Mouse (Mus musculus): ENCODE data around the gene Rab5c. TPM values are rescaled to one million over a fixed set of nuclear protein-coding genes. Genes with fewer than 3 reads are reported as not detected.

Gene Rab5c
- polyA plus RNA-seq, 1 experiment from 2014 or later, result 28.5 TPM

DNA sequence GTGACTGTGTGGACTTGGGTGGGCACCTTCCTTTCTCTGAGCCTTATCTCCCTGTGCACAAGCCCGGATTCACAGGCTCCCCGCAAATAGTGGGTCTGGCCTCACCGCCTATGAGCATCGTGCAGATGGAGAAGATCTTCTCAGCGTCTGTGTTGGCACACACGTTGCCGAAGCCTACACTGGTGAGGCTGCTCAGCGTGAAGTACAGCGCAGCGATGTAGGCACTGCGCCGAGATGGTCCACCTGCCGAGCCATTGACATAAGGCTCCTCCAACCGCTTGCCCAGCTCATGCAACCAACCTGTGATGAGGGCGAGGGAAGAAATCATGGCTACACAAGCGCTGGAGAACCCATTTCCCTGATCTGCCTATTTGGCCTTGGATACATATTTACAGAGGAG is 12.1 kb upstream of the Rab5c start:
- Histone ChIP-seq H3K36me3 (no peaks in the 10 kb centered on the region), H3K4me3 (no peak overlapping the region), H3K9me3 (no peaks in the 10 kb centered on the region), H3K27me3 (peaks cover 28% of the 10 kb centered on the region), H3K9ac (no peak overlapping the region), H3K4me1 (no peaks in the 10 kb centered on the region), H3K4me2 (no peak overlapping the region), H3K27ac (no peak overlapping the region)
- no peak for ATAC-seq (ENCODE audit: insufficient number of reproducible peaks, insufficient read depth, low FRiP score, low TSS enrichment, low read depth)
- 92% methylated on average over 16 of the region's 16 CpGs for WGBS

DNA sequence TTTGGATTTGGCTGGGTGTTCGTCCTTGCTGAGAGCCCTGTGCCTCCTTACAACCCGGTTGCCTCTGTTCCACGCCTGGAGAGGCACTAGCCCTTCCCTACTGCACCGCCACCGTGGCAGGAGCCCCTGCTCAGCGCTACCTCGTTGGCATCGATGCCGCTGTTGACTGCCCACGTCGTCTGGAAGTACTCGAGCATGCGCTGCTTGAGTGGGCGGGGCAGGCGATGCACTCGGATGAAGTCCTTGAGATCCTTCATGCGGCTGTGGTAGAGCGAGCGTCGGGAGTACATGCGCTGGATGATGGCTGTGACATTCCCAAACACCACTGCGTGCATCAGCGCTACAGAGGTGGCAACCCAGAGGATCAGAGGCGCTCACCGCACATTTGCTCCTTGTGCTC is 11.5 kb upstream of the Rab5c start:
- no peak overlapping the region for H3K4me3 ChIP-seq
- no peak overlapping the region for H3K27ac ChIP-seq
- no peak overlapping the region; the same call in 1 of the 2 replicates for H3K4me2 ChIP-seq
- peaks cover 28% of the 10 kb centered on the region for H3K27me3 ChIP-seq
- no peak for ATAC-seq (ENCODE audit: insufficient number of reproducible peaks, insufficient read depth, low FRiP score, low TSS enrichment, low read depth)
- 54% methylated on average over 25 of the region's 25 CpGs for WGBS
- no peaks in the 10 kb centered on the region for H3K4me1 ChIP-seq
- no peak overlapping the region for H3K9ac ChIP-seq
- H3K36me3 ChIP-seq, result no peaks in the 10 kb centered on the region
- H3K9me3 ChIP-seq, result no peaks in the 10 kb centered on the region

DNA sequence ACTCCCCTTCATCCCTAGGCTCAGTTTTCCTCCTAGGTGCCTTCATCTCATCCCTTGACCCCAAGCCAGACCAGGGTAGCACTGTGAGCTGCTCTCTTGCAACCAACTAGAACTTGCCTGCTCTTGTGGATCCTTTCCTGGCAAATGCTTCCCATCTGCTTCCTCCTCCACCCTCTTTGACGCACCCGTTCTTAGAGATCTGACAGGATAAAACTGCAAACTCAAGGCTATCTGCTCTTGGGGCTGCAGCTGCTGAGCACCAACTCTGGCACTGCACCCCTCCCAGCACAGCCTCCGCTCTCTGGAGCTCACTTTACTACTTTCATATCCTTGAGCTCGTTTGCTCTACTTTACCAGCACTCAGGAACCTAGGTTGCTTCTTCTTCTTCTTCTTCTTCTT is 10.6 kb upstream of the Rab5c start:
- Histone ChIP-seq H3K9me3 (no peaks in the 10 kb centered on the region), H3K27ac (no peak overlapping the region), H3K36me3 (no peaks in the 10 kb centered on the region), H3K27me3 (peaks cover 31% of the 10 kb centered on the region), H3K4me1 (no peaks in the 10 kb centered on the region), H3K4me3 (no peak overlapping the region), H3K4me2 (no peak overlapping the region), H3K9ac (no peak overlapping the region)
- WGBS, result 81% methylated on average over 4 of the region's 4 CpGs
- no peak for ATAC-seq (ENCODE audit: insufficient number of reproducible peaks, insufficient read depth, low FRiP score, low TSS enrichment, low read depth)

DNA sequence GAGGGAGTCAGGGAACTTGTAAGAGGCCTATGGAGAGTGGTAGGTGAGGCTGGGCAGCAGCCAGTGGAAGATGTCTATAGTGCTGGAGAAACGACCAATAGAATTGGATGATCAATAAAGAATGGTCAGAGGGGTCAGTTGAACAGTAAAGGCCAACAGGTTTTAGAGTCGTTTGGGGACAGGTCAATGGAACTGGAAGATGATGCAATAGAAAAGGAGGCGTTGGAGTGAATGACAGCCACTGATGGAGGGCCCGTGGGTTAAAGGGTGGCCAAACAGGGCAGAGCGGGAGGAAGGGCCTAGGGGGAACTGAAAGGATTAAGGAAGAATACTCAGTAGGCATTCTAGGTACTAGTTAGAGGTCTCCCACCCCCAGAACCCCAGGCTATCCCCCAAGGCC is 9.1 kb upstream of the Rab5c start:
- Histone ChIP-seq H3K27me3 (peaks cover 28% of the 10 kb centered on the region), H3K36me3 (no peaks in the 10 kb centered on the region), H3K4me2 (no peak overlapping the region), H3K27ac (no peak overlapping the region), H3K9ac (no peak overlapping the region), H3K4me3 (no peak overlapping the region), H3K9me3 (no peaks in the 10 kb centered on the region), H3K4me1 (no peaks in the 10 kb centered on the region)
- 71% methylated on average over 5 of the region's 5 CpGs for WGBS
- ATAC-seq (ENCODE audit: insufficient number of reproducible peaks, insufficient read depth, low FRiP score, low TSS enrichment, low read depth), result no peak

DNA sequence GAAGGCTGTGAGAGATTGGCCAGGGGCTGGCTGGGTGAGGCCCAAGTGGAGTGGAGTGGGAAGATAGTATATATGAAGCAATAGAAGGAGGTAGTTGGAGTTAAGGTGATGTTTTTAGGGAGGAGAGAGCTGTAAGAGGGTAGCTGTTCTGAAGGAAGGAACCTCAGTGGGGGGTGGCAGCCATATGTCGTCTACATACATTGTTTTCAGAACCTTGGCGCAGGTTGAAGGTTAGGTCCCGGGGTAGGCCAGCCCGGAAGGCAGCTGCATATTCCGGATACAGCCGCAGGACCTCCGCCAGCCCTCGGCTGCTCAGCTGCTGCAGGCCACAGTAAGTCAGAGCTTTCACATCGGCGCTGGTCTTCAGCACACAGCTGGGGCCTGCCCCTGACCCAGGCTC is 8.5 kb upstream of the Rab5c start:
- Histone ChIP-seq H3K36me3 (no peaks in the 10 kb centered on the region), H3K27ac (no peak overlapping the region), H3K4me3 (no peak overlapping the region), H3K9ac (no peak overlapping the region), H3K4me2 (no peak overlapping the region), H3K27me3 (peaks cover 28% of the 10 kb centered on the region), H3K9me3 (no peaks in the 10 kb centered on the region), H3K4me1 (no peaks in the 10 kb centered on the region)
- ATAC-seq (ENCODE audit: insufficient number of reproducible peaks, insufficient read depth, low FRiP score, low TSS enrichment, low read depth), result no peak
- WGBS, result 80% methylated on average over 10 of the region's 10 CpGs

DNA sequence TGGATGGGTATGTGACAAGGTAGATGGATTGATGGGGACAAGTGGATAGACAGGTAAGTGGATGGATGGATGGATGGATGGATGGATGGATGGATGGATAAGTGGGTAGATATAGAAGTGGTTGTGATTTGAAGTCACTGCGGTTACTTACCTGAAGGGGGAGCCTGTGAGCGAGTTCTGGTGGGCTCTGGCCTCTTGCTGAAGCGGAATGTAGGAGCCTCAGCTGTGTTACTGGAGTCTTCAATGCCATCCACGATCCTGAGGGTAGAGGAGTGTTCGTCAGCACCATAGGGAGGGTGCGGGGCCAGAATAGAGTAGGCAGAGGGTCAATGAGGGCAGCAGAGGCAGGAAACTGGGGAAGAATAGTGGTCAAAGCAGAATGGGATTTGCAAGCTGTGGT is 7.1 kb upstream of the Rab5c start:
- Histone ChIP-seq H3K4me1 (no peaks in the 10 kb centered on the region), H3K9ac (no peak overlapping the region), H3K27ac (no peak overlapping the region), H3K4me3 (no peak overlapping the region), H3K36me3 (no peaks in the 10 kb centered on the region), H3K27me3 (peaks cover 22% of the 10 kb centered on the region), H3K9me3 (no peaks in the 10 kb centered on the region), H3K4me2 (no peak overlapping the region)
- ATAC-seq (ENCODE audit: insufficient number of reproducible peaks, insufficient read depth, low FRiP score, low TSS enrichment, low read depth), result no peak
- 16% methylated on average over 6 of the region's 6 CpGs for WGBS

DNA sequence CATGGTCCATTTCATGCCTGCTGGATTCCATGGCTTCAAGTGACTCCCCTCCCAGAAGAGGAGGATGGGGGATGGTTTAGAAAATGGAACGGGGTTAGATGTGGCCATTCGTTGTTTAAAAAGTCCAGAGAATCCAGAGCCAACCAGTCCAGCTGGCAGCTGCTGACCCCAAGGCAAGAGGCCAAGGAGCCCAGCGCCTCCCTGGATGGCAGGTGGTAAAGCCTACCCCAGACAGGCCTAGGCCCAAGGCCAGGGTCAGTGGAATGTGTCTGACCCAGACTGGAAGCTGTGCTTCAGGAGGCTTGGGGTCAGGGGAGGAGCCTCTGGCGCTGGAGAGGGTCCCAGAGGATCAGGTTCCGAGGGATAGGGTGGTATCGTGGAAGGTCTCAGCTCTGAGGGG is 3.3 kb upstream of the Rab5c start:
- ATAC-seq (ENCODE audit: insufficient number of reproducible peaks, insufficient read depth, low FRiP score, low TSS enrichment, low read depth), result no peak
- Histone ChIP-seq H3K4me3 (no peak overlapping the region), H3K36me3 (no peaks in the 10 kb centered on the region), H3K27me3 (peaks cover 4% of the 10 kb centered on the region; the same call in 1 of the 2 replicates), H3K4me2 (no peak overlapping the region), H3K9ac (no peak overlapping the region), H3K27ac (no peak overlapping the region), H3K9me3 (no peaks in the 10 kb centered on the region), H3K4me1 (peaks cover 10% of the 10 kb centered on the region)
- 69% methylated on average over 6 of the region's 6 CpGs for WGBS

DNA sequence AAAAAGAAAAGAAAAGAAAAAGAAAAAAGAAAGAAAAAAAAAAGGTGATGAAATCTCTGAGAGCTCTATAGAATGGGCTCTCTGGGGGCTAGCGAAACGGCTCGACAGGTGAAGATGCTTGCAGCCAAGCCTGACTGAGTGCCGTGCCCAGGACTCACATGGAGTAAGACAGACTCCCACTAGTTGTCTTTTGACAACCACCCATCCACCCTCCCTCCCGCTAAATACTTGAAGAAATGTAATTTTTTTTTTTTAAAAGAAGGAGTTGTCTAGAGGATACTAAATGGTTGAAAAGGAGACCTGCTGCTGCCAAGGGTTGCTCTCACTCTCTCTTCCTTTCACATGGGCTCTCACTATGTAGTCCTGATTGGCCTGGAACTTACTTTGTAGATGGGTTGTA is 734 bp upstream of the Rab5c start:
- 22% methylated on average over 5 of the region's 5 CpGs for WGBS
- Histone ChIP-seq H3K27me3 (no peaks in the 10 kb centered on the region; the same call in 1 of the 2 replicates), H3K27ac (no peak overlapping the region), H3K9ac (peak overlapping the region; percentile 67), H3K4me3 (peak overlapping the region; percentile 99), H3K4me1 (peaks cover 21% of the 10 kb centered on the region), H3K9me3 (no peaks in the 10 kb centered on the region), H3K36me3 (no peaks in the 10 kb centered on the region), H3K4me2 (peak overlapping the region; percentile 82)
- ATAC-seq (ENCODE audit: insufficient number of reproducible peaks, insufficient read depth, low FRiP score, low TSS enrichment, low read depth), result no peak

DNA sequence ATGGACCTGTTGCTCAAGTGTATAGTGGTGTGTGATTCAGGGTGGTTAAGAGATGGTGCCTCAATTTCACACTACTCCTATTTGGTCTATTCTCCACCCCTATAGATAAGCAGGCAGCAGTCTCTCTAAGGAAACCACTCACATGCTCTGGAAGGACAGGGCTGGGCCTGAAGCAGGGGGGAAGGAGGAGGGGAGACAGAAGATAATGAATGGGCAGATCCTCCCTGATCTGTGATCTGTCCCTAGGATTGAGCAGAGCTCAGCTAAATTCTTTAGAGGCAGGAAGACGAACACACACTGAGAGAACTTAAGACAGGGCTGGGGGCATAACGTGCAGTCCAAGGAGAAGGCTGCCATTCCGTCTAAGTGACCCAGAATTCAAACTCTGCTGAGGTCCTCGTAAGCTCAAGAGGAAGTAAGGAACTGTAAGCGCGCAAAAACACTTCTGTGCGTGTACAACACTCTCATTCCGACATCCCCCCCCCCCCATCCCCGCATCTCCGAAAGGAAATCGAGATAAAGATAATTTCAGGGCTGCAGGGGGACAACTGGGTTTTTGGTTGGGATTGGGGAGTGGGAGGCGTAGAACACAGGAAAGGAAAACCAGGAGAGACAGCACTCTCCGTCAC is 796 bp downstream of the Rab5c start:
- peak overlapping the region; percentile 99 for H3K4me3 ChIP-seq
- H3K27ac ChIP-seq, result peak overlapping the region; percentile 67; the same call in 1 of the 2 replicates
- H3K27me3 ChIP-seq, result no peaks in the 10 kb centered on the region
- H3K9me3 ChIP-seq, result no peaks in the 10 kb centered on the region
- 1% methylated on average over 13 of the region's 13 CpGs for WGBS
- no peak for ATAC-seq (ENCODE audit: insufficient number of reproducible peaks, insufficient read depth, low FRiP score, low TSS enrichment, low read depth)
- peak overlapping the region; percentile 95 for H3K9ac ChIP-seq
- H3K4me2 ChIP-seq, result peak overlapping the region; percentile 82
- H3K4me1 ChIP-seq, result peaks cover 21% of the 10 kb centered on the region
- peaks cover 4% of the 10 kb centered on the region; the same call in 1 of the 2 replicates for H3K36me3 ChIP-seq

DNA sequence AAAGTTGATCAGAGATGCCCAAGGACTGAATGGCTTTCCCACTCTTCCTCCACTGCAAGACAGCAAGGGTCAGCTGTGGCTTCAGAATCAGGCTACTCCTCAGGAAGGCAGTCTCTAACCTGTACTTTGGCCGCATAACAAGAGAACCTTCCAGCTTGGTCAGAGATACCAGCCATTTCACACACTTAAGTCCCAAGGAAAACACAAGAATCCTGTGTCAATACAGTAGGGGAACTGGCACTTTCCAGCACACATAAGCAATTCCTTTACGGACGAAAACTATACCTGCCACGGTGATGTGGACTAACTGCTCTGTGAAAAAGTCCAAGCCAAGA is 1.3 kb downstream of the Rab5c start:
- Histone ChIP-seq H3K4me1 (peaks cover 21% of the 10 kb centered on the region), H3K9ac (peak overlapping the region; percentile 95), H3K4me2 (peak overlapping the region; percentile 82), H3K36me3 (peaks cover 4% of the 10 kb centered on the region; the same call in 1 of the 2 replicates), H3K27me3 (no peaks in the 10 kb centered on the region), H3K4me3 (peak overlapping the region; percentile 99), H3K9me3 (no peaks in the 10 kb centered on the region), H3K27ac (no peak overlapping the region)
- WGBS, result 82% methylated on average over 4 of the region's 4 CpGs
- no peak for ATAC-seq (ENCODE audit: insufficient number of reproducible peaks, insufficient read depth, low FRiP score, low TSS enrichment, low read depth)

DNA sequence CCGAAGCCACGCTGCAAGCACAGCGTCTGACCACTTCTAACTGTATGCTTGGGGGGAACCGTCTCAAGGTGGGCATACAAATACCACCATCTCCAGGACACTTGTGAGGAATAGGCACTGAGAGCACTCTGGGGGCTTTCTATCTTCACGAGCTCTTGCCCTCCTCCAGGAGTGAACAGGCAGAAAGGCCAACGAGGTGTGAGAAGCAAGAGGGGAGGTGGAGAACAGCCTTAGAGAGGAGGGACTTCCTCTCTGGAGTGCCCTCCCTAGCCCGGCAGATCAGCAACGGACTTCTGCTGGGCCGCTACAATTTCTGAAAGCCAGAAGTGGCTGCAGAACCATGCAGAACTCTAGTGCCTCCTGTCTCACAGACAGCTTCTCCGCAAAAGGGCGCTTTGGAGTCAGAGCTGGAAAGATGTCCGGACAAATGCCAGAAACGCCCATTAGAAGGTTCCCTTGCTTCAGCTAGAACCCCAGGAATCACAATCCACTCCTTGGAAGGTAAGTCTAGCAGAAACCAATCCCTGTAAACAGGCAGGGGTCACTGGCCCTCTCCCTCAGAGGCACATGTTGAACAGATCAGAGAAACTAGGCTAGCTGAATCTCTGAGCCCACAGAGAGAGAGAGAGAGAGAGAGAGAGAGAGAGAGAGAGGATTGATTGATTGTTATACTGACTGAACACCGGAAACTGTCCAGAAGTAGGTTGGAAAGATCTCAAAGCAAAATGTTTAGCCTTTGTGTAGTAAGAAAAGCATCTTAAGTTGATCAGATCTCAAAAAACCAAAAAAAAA is 1.9 kb downstream of the Rab5c start:
- Histone ChIP-seq H3K9ac (peak overlapping the region; percentile 95; the same call in 1 of the 2 replicates), H3K9me3 (no peaks in the 10 kb centered on the region), H3K27me3 (no peaks in the 10 kb centered on the region), H3K27ac (no peak overlapping the region; the same call in 1 of the 2 replicates), H3K4me3 (peak overlapping the region; percentile 99; the same call in 1 of the 2 replicates), H3K36me3 (peaks cover 4% of the 10 kb centered on the region; the same call in 1 of the 2 replicates), H3K4me2 (peak overlapping the region; percentile 82), H3K4me1 (peaks cover 21% of the 10 kb centered on the region)
- ATAC-seq (ENCODE audit: insufficient number of reproducible peaks, insufficient read depth, low FRiP score, low TSS enrichment, low read depth), result no peak
- 78% methylated on average over 14 of the region's 14 CpGs for WGBS
